Mouse (Mus musculus) layer of hippocampus, adult 8-10 months (tissue): ENCODE measurements around the gene Lrrk2. TPM values are rescaled to one million over a fixed set of nuclear protein-coding genes. Genes with fewer than 3 reads are reported as not detected.
"Not testable (repeated sequence)": the region's sequence is repeated elsewhere in the genome, so short reads cannot be mapped to it uniquely, and the experiment has no call there.

Experiments used
- DNase-seq, 2 experiments: peaks; one replicate each; pipeline ENCODE4 v3.0.0; 2022; ENCODE audit warnings: low spot score in 2 of 2
- total RNA-seq, 4 experiments: library from RNA; stranded (reverse); gene quantifications; 2 replicates each; pipeline ENCODE4 v1.2.4; 2022

The Lrrk2 gene
- total RNA-seq, 4 experiments from 2014 or later: 20.9 to 31.2 (median 23.8) TPM

DNA sequence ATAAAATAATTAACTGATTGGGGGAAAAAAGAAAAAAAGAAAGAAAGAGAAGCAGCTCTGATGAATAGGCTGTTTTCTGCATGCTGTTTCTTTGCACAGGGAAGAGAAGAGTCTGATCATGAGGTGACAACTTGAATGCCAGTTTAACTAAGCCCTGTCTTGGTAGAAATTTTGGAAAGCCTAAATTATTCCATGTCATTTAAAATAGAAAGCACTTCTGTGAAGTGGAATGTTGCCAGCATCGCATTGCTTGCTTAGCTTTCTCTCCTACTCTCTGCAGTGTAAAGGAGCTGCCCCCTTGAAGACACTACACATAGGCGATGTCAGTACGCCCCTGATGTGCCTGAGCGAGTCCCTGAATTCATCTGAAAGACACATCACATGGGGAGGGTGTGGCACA lies 133.5 kb downstream of the Lrrk2 start:
- DNase-seq: no peak

DNA sequence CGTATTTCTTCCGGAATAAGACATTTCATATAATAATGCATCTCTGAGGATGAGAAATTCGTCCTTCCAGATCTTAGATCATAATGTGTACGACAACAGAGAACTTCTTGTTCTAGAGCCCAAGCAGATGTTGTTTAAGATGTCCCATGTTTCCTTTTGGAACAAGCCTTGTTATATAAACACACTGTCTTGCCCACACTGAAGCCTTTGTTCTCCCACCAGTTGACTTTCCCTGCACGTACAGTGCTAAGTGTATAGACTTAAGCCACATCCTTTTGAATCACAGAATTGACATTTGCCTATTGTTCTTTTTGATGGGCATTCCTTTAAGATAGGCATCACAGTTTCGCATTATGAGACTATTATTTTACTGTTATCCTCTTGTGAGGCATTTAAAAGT lies 162.3 kb downstream of the Lrrk2 start:
- no peak for DNase-seq

GRCm38 (mm10) chr15:91837965-91838364 lies 165.0 kb downstream of the Lrrk2 start, which contains the start of gene Smgc:
Smgc (plus strand) TSS chr15:91838265.
- DNase-seq: no peak

GRCm38 (mm10) chr15:91864130-91864529 lies 191.2 kb downstream of the Lrrk2 start:
- not testable (repeated sequence) for DNase-seq

Other genes starting within 250 kb of the Lrrk2 start
- gene Slc2a13, start 99.9 kb upstream of the Lrrk2 start, total RNA-seq: 10 to 100 TPM; 60.8 to 69.0 (median 64.0) TPM
- gene Smgc, start 165.1 kb downstream of the Lrrk2 start, total RNA-seq: not detected